Mouse (Mus musculus): Measurements from ENCODE around the gene Ptbp3.

DNA sequence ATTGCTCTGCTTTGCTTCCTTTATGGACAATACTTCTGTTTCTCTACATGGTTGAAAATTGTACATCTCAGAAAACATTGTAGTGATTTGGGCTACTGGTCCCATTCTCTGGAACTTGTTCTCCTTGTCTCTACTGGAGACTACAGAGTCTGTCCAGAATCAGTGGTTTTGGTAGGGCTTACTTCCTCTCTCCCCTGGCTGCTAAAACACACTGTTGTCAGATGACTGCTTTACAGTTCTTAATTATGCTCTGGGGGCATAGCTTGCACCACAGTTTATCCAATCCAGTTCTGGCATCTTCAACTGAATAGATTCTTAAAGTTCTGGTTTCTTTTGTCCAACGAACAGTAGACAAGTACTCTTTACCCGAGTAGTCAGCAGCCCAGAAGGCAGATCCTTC, 83.7 kb downstream of the Ptbp3 start:
- TF ChIP-seq POLR2A (IDR thresholded peaks at IDR 0.05; ENCODE audit: insufficient read depth, low read depth, low read length), result no peak
- TF ChIP-seq CTCF (IDR thresholded peaks at IDR 0.05), result no peak
- no peak for TF ChIP-seq EP300 (IDR thresholded peaks at IDR 0.05; ENCODE audit: insufficient read depth, low read depth, low read length)

Data from heart, adult 2 months (tissue).